Mouse (Mus musculus): ENCODE data around the gene Cops4.

Cops4 gene

DNA sequence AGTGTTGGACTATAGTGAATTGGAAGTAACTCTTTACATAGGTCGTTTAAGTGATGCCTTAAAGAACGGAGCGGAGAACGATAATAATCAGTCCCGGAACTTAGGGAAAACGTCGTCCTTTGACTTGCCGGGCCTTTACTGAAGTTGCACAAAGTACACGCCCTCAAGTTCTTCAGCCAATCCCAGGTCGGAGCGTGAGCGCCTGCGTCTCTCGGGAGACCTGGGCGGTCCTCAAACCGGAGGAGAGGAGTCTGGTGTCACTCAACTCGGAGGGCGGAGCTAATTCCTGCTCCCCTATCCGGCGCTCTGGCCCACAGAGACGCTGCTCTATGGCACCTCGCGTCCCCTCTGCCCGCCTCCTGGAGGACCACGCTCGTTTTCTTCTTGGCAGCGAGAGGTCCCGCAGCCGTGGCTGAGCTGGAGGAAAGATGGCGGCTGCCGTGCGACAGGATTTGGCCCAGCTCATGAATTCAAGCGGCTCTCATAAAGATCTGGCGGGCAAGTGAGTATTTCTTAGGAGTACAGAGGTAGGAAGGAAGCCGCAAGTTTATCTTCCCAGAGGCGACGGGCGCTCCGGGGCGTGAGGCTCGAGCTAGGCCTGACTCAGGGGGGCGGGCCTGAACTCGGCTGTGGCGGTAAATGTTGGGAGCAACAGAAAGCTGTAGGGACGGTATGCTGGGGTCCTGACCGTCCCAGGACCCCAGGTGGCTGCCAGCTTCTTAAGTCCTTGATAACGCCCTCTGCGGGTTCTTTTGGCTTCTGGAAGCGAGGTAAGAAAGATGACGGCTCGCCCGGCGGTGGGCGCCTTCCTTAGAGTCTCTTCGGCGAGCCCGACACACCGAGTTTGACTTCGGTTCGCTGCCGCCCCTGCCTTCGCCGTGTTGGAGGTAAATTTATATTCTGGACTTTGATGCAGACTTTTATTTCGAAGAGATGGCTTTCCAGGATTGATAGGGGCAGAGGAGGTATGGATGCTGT lies at the start of gene Cops4:
Gene Cops4 (plus strand): TSS at position 261 of the 978 bp plus-strand sequence.
- DNase-seq, result peak; percentile 95

DNA sequence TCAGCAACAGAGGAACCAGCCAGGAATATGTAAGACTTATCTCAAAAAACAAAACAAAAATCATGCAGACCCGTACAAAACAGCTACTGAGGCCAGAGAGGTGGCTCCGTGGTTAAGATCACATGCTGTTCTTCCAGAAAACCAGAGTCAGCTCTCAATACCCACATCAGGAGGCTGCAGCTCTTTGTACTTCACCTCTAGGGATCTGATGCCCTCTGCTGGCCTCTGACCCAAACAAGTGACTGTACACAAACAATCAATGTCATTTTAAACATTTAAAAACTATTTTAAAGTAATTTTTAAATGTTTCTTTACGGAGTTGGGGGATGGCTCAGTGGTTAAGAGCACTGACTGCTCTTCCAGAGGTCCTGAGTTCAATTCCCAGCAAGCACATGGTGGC lies 41.8 kb upstream of the Cops4 start:
- DNase-seq, result no peak

DNA sequence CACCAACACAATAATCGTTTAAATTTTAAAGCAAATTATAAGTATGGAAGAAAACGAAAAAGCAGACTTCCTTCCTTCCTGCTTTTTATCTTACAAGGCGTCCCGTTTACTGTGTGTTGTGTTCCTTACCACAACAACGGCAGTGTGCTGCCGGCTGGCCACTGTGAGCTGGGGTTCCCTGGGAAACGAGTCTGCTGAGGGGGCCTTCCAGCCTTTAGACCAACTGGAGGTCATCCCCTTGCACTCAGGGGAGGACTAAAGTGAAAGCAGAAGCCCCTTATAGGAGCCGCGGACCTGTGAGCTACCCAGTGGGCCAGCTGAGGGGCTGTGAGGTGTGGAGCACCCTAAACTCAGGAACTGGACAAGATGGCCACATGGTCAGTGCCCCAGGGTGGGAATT lies 40.5 kb upstream of the Cops4 start:
- DNase-seq, result no peak

DNA sequence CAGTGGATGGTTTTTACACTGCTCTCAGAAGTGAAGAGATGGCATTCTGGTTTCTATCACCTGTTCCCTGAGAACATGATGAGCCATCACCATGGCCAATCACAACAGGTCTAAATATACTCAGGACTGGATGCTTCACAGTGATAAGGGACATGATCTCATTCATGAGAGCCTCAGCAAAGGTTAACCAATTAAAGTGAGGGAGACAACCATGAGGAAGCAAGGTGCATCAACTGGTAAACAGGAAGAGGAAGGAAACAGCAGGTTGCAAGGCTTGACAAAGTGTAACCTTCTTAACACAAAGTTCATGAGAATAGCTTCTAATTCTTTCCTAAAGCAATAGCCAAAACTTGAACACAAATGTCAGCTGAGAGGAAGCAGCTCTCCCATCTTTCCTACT lies 34.5 kb upstream of the Cops4 start:
- no peak for DNase-seq

DNA sequence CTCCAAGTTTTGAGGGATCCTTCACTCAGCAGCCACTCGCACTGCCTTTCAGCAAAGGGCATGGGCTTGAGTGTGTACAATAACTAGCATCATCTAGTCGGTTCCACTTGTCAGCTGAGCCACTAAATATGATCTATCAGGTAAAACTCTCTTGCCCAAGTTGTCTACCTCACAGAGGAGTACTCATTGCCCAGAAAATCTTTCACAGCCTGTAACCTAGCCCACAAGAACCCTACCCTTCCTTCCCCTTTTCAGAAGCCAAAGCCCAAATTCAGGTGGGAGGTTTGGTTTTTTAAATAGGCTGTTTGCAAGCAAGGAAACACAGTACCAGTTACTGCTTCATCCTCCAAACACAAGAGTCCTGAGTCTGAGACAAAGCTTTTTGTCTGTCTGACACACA lies 31.0 kb upstream of the Cops4 start:
- no peak for DNase-seq

DNA sequence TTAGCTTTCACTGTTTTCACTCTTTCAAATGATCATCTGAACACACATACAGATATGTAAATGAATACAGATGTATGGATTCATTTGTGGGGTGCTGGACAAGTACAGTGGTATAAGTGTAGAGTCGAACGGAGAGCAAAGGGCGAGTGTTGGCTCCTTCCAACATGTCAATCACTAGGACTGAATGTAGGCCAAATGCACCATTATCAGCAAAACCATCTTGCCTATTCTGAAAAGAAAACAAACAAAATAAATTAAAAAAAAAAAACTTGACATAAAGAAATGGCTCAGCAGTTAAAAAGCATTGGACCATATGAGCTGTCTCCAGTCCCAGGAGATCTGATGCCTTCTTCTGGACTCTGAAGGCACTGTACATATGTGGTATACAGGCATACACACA lies 29.9 kb upstream of the Cops4 start:
- no peak for DNase-seq

DNA sequence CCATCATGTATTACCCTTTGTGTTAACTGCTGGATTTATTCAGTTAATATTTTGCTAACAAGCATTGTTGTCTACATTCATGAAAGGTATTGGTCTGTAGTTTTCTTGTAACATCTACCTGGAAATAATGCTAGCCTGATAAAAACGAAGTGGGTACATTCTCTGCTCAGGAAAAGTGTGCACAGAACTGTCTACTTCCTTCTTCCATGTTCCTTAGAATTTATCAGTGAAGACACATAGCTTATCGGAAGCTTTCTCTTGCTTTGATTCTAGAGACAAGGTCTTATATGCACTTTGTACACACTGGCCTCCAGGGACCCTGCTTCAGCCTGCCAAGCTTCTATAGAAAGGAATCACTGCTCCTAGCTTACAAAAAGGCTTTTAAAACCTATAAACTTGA lies 28.8 kb upstream of the Cops4 start:
- DNase-seq, result no peak

DNA sequence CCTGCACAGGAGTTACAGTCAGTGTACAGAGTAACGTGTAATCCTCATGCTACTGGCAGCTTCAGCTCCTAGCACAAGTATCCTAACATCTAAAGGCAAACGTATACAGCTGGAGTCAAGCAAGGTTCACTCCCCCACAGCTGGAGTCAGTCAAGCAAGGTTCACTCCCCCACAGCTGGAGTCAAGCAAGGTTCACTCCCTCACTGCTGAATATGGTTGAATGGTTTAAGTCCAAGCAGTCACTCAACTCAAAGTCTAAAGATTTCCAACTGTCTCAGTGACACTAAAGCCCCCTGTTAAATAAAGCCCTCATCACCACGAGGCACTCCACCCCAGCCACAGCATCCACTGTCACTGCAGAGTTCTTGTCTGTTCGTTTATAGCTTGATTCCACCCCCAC lies 26.4 kb upstream of the Cops4 start:
- no peak for DNase-seq

DNA sequence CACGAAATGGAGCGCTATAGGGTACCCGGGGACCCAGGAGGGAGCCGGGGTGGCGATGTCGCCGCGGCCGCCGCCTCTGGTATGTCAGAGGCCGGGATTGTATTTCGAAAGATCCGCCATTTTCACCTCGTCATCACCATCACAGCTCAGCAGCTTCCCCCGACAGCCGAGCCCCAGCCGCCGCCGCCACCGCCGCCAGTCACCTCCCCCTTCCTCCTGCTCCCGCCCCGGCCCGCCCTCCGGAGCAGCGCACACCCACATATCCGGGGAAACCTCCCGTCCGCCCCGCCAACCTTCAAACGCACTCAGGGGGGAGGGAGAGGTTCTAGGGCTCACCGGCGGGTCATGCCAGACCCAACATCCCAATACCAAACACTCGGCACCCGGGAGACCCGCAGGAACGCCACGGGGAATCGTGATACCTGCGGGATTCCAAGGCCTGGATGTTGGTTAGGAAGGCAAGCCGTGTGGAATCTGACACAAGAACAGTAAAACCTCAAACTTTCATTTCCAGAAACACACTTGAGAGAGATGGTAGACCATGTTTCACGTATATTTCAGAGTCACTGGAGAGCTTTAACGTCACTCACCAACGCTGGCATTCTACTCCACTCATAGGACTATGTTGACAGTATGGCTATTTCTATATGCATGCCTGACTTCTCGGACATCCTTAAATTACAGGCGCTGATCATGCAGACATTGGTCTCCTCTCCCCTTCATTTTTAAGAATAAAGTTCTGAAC lies 19.5 kb upstream of the Cops4 start:
- DNase-seq, result peak; percentile 73

DNA sequence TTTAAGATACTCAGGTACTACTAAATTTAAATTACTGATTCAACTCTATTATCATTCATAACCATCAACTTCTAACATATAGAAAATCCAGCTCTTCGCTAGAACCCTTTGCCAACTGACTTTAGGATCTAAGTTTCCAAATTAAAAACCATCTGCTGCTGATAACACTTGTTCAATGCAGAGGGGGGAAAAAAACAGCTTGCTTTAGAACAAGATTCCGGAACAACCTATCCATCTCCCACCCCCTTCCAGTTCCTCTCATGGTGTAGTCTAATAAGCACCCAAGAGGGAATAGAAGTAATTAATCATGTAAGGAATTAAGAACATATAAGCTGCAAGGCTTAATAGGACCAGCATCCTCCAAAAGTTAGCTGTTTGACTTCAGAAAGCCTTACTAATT lies 18.9 kb upstream of the Cops4 start:
- no peak for DNase-seq

DNA sequence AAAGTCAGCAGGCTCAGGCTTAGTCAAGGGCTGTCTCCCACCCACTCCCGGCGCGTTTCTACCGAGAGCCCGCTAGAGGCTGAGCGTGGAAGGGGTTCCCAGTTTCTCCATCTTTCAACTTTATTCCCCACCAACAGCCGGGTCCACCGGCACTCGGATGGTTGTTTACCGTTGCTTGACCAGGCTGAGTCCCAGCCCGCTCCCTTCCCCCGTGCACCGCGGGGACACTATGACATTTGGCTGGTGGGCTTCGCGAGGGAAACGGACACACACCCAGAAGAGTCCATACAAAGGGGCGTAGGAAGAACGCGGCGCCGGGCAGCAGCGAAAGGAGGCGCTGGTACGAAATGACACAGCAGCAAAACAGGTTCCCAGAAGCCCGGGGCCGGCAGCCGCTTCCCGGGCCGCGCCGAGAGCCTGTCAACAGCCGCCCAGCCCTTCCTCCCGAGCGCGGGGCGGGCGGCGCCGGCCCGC lies 18.2 kb upstream of the Cops4 start:
- DNase-seq, result peak; percentile 50

DNA sequence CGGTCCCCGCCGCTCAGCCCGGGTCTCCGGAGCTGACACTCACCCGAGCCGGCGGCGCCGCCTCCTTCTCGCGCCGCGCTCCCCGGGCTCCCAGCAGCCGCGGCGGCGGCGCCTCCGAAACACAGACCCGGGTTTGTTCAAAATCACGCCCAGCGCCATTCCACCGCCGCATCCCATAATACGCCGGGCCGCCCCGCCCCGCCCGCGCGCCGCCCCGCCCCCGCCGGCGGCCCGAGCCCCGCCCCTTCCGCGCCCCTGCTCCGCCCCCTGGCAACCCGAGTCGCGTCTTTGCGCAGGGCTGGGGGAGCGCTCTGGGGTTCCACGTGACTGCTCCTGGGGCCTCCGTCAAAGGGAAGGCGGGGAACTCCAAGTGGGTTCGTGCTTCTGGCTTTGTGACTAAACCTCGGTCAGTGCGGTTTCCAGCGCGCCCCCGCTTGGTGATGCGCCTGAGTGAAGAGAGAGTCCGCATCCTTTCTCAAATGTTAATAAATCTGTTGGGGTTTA lies 17.6 kb upstream of the Cops4 start, which contains the start of gene Lin54:
Gene Lin54 (minus strand): TSS at position 182 of the 504 bp plus-strand sequence.
- peak; percentile 89 for DNase-seq

DNA sequence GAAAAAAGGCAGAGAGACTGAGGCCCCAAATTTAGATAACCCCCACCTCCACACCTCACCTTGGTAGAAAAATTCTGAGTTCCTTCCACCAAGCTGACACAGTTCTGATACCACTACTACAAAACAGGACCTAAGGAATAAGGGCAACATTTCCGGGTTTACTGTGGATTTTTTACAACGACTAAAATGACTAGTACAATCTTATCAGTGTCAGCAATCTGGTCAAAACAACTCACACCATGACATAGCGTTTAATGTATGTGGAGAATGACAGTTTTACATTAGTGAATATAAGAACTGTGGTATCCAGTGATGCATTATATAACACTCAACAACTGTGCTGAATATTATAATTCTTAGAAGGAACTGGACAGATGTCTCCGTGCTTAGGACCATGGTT lies 16.8 kb upstream of the Cops4 start:
- DNase-seq, result no peak

DNA sequence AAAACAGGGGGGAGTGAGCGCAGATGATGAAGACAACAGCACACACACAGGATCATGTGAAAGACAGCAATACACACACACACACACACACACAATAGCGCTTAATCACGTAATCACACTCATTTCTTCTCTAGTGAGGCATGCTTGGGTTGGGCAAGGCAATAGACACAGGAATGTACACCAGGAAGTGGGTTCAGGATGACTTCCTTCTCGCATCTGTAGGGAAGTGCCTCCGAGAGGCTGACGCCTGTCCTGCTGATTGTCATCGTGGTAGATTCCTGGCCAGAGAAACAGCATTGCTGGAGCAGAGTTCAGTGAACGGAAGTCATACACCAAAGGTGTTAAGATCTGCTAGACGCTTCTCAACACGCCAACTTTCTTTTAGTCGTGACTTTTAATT lies 8.9 kb upstream of the Cops4 start:
- no peak for DNase-seq

DNA sequence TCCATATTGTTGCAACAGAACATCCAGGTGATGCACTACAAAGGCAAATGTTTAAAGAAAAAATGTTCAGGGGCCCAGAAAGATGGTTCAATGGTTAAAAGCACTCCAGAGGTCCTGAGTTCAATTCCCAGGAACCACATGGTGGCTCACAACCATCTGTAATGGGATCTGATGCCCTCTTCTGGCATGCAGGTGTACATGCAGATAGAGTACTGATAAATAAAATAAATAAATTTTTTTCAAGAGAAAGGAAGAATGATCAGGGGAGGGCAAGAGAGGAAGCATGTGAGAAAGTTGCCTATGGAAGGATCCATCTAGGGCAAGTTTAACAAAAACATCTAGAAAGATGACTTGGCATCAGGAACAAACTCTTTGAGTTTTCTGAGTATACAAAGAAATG lies 5.5 kb upstream of the Cops4 start:
- no peak for DNase-seq

DNA sequence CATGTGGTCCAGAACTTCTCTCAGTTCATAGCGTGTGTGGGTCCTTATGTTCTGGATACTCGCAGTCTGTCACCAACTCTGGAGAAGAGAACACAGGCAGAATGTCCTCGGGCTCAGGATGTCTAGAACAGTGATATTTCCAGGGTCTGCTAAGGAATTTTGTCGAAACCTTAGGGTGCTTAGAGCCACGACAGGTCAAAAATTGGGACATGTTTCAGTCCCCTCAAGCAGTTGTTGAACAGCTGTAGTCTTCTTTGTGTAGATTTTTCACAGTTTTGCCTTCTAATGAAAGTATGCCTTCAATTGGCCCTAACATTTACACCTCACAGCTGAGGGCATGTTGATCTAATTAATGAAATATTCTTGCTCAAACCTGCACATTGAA lies 910 bp downstream of the Cops4 start:
- no peak for DNase-seq

DNA sequence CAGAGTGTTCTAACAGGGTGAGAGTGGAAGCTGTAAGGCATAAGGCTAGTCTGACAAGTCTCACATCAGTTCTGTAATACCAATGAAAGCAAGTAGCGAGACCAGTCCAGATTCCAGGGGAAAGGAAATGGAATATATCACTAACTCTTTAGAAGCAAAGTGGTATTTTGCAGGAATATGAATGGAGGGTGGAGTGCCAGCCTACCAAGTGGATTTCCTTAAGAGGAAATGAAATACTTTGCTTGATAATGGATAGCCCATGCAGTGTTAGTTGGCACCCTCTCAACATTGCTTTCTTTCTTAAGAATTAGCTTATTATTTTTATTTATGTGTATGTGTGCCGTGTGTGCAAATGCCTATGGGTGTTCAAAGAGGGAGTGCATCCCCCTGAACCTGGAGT lies 2.1 kb downstream of the Cops4 start:
- DNase-seq, result no peak

DNA sequence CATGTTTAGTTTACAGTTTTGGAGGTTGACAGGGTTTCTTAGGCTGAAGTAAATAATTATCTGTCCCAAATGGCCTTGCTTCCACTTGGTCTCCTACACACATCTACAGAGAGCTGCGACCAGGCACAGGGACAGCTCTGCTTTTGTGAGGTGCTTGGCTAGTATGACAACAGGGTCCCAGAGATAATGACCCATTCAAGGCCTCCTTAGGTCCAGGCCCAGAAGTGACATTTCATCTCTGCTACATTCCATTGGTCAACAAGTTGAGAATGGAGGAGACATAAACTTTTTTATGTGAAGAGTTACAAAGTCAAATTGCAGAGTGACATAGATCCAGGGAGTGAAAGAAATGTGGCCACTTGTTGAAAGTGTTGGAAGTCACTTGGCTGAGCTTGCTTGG lies 5.2 kb downstream of the Cops4 start:
- DNase-seq, result no peak

DNA sequence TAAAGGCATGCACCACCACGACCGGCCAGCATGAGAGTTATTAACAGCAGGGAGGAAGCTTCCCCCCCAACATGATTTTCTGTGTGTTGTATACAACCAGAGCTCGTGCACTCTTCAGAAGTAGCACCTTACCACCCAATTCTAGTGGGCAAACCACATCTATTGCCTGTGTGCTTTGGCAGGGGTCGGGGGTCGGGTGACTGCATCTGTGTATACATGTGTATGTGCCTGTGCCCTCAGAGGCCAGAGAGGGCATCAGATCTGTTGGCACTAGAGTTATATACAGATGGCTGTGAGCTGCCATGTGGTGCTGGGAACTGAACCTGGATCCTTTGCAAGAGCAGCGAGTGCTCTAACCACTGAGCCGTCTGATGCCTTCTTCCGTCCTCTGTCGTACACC lies 6.8 kb downstream of the Cops4 start:
- no peak for DNase-seq

DNA sequence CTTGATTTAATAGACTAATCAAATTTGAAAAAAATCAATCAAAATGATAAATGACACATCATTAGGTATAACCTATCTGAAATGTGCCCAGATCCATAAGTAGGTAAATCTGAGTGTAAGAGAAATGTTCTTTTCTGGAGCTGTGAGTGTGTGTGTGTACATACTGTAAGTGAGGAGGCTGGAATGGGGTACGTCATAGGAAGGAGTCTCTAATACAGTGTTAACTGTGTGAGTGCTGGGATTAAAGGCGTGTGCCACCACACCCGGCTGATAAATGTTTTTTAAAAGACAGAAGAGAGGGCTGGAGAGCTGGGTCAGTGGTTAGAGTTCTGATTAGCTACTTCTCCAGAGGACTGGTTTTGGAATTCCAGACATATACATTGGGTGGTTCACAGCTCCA lies 7.5 kb downstream of the Cops4 start:
- DNase-seq, result no peak

DNA sequence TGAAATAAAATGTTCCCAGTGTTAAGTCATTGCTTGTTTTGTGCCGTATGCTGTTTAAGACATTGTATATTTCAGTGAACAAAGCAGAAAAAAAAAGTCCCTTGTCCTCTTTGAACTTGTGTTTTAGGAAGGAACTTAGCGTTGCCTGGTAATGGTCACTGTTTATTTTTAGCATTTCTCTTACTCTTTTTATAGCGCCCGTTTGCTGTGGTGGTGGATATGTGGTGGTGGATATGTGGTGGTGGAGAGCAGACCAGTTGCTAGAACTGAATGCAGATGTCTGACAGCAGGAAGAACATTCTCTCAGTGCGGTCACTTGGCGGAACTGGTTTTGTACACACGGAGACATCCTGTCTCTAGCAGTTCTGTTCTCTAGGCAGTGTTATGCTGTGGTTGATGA lies 8.1 kb downstream of the Cops4 start:
- no peak for DNase-seq

DNA sequence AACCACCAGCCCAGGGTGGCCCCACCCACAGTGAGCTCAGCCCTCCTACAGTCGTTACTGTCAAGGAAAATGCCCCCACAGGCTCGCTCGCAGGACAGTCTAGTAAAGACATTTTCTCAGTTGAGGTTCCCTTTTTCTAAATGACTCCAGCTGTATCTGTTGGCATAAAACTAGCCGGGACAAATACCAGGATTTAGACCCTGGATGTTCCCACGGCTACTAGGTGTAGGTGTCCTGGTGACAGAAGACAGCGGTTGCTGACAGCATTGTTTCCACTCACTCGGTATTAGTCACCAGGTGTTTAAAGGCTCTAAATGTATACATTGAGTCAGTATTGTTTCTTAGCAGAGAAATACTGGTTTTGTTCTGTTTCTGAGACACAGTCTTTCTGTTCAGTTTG lies 17.7 kb downstream of the Cops4 start:
- no peak for DNase-seq

DNA sequence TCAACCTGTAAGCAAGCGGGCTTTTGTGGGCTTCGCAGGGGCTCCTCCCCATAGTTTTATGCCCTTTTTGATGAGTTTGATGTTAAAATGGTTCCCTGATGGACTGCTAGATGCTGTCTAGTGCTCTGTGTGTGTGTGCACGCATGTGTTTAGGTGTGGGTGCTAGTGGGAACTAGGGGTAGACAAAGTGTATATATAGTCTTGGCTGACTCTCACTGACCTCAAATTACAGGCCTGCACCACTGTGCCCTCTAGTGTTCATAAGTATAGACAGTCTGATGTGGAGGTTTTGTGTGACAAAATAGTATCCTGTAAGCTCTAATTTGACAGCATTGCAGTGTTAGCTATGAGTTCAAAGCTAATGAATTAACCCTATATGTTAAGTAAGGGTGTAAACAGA lies 18.5 kb downstream of the Cops4 start:
- no peak for DNase-seq
